Mouse (Mus musculus): ENCODE measurements at regions not wholly inside any gene's neighbourhood (a gene's known extent, or its start where the extent isn't known, plus 50 kb on each side); places are given as distances from the start of the nearest gene placed in this dataset.

DNA sequence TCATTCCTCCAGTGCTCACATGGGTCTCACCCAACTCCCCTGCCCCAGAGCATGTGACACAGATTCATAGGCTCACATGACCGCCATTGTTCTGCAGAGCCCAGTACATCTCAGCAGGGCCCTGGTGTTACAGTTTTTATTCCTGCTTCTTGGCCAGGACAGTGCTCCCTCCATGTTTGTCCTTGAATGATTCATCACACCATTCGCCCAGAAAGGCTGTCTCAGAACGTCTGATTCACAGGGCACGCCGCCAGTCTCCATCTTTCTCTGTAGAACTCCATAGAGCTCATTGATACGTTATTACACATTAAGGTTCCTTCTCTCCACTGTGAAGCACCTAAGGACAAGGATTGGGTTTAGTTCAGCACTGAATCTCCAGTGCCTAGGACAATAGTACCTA lies 79.9 kb upstream of the Otud4 start:
- Histone ChIP-seq H3K27me3 (ENCODE audit: control insufficient read depth, insufficient read depth, low read length, poor library complexity, severe bottlenecking) (no peaks in the 10 kb centered on the region), H3K4me1 (ENCODE audit: control insufficient read depth, insufficient read depth, low read length) (no peaks in the 10 kb centered on the region), H3K36me3 (ENCODE audit: control insufficient read depth, insufficient read depth, low read length, poor library complexity, severe bottlenecking) (no peaks in the 10 kb centered on the region), H3K27ac (ENCODE audit: insufficient read depth, low read length) (no peak overlapping the region), H3K9me3 (replicated peaks; ENCODE audit: control insufficient read depth, insufficient read depth, low read length, poor library complexity, severe bottlenecking) (no peaks in the 10 kb centered on the region), H3K9ac (ENCODE audit: low read depth, poor library complexity, severe bottlenecking) (no peak overlapping the region), H3K4me3 (ENCODE audit: low read depth, low read length) (no peak overlapping the region)
- TF ChIP-seq EP300 (IDR thresholded peaks at IDR 0.05; ENCODE audit: insufficient read depth, low read depth, low read length) = no peak
- TF ChIP-seq POLR2A (IDR thresholded peaks at IDR 0.05; ENCODE audit: insufficient read depth, low read length) = no peak
- TF ChIP-seq CTCF (IDR thresholded peaks at IDR 0.05; ENCODE audit: low read depth, low read length) = no peak

DNA sequence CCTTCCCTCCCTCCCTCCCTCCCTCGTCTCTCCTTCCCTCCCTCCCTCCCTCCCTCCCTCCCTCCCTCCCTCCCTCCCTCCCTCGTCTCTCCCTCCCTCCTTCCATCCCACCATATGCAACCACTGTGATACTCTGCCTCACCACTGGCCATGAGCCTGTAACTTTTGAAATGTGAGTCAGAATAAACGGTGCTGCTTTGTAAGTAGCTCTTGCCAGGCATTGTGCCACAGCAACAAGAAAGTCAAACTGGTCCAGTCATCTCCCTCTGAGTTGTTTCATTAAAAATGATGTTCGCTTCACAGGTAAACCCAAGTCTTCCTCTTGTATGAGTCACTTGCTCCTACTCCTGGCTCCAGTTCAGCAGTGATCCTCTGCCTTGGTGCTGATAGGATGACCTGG lies 85.1 kb upstream of the Otud4 start:
- Histone ChIP-seq H3K27ac (ENCODE audit: insufficient read depth, low read length) (no peak overlapping the region), H3K9me3 (replicated peaks; ENCODE audit: control insufficient read depth, insufficient read depth, low read length, poor library complexity, severe bottlenecking) (no peaks in the 10 kb centered on the region), H3K4me1 (ENCODE audit: control insufficient read depth, insufficient read depth, low read length) (no peaks in the 10 kb centered on the region), H3K4me3 (ENCODE audit: low read depth, low read length) (no peak overlapping the region), H3K36me3 (ENCODE audit: control insufficient read depth, insufficient read depth, low read length, poor library complexity, severe bottlenecking) (no peaks in the 10 kb centered on the region), H3K9ac (ENCODE audit: low read depth, poor library complexity, severe bottlenecking) (no peak overlapping the region), H3K27me3 (ENCODE audit: control insufficient read depth, insufficient read depth, low read length, poor library complexity, severe bottlenecking) (no peaks in the 10 kb centered on the region)
- TF ChIP-seq EP300 (IDR thresholded peaks at IDR 0.05; ENCODE audit: insufficient read depth, low read depth, low read length) (no peak), CTCF (IDR thresholded peaks at IDR 0.05; ENCODE audit: low read depth, low read length) (no peak), POLR2A (IDR thresholded peaks at IDR 0.05; ENCODE audit: insufficient read depth, low read length) (no peak)

DNA sequence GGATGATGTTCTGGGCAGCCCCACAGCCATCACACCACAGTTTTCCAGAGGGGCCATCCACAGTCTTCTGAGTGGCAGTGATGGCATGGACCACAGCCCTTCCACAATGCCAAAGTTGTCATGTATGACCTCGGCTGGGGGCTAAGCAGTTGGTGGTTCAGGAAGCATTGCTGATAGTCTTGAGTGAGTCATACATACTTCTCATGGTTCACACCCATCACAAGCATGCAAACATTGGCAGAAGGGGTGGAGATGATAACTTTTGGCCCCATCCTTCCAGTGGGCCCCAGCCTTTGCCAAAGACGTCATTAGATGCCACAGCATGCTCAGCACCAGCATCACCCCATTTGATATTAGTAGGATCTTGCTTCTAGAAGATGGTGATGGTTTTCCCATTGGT lies 89.3 kb upstream of the Otud4 start:
- H3K36me3 ChIP-seq (ENCODE audit: control insufficient read depth, insufficient read depth, low read length, poor library complexity, severe bottlenecking) = no peaks in the 10 kb centered on the region
- H3K9ac ChIP-seq (ENCODE audit: low read depth, poor library complexity, severe bottlenecking) = no peak overlapping the region
- peaks cover 3% of the 10 kb centered on the region for H3K4me1 ChIP-seq (ENCODE audit: control insufficient read depth, insufficient read depth, low read length)
- no peaks in the 10 kb centered on the region for H3K9me3 ChIP-seq (replicated peaks; ENCODE audit: control insufficient read depth, insufficient read depth, low read length, poor library complexity, severe bottlenecking)
- H3K27ac ChIP-seq (ENCODE audit: insufficient read depth, low read length) = no peak overlapping the region
- H3K4me3 ChIP-seq (ENCODE audit: low read depth, low read length) = no peak overlapping the region
- no peak for TF ChIP-seq POLR2A (IDR thresholded peaks at IDR 0.05; ENCODE audit: insufficient read depth, low read length)
- TF ChIP-seq CTCF (IDR thresholded peaks at IDR 0.05; ENCODE audit: low read depth, low read length) = no peak
- no peak for TF ChIP-seq EP300 (IDR thresholded peaks at IDR 0.05; ENCODE audit: insufficient read depth, low read depth, low read length)
- no peaks in the 10 kb centered on the region for H3K27me3 ChIP-seq (ENCODE audit: control insufficient read depth, insufficient read depth, low read length, poor library complexity, severe bottlenecking)

DNA sequence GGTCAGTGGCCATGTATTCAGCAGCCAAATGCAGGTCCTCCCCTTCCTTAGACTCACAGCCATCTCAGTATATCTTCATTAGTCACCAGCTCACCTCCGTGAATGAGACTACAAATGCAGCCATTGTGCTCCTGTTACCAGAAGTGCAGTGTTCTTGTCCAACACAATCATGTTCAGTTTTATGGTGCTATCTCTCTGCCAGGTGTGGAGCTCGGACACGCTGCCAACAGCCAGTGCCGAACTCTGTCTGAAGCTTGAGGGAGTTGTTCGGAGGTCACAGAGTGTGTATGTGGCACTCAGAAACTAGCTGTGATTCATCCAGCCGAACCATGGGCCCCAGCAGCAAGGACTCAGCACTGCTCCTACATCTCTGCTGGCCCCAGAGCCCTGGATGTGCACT lies 91.3 kb upstream of the Otud4 start:
- Histone ChIP-seq H3K4me1 (ENCODE audit: control insufficient read depth, insufficient read depth, low read length) (peaks cover 3% of the 10 kb centered on the region), H3K9ac (ENCODE audit: low read depth, poor library complexity, severe bottlenecking) (no peak overlapping the region), H3K4me3 (ENCODE audit: low read depth, low read length) (no peak overlapping the region), H3K27ac (ENCODE audit: insufficient read depth, low read length) (no peak overlapping the region), H3K36me3 (ENCODE audit: control insufficient read depth, insufficient read depth, low read length, poor library complexity, severe bottlenecking) (no peaks in the 10 kb centered on the region), H3K9me3 (replicated peaks; ENCODE audit: control insufficient read depth, insufficient read depth, low read length, poor library complexity, severe bottlenecking) (peaks cover 11% of the 10 kb centered on the region; the same call in 1 of the 2 replicates), H3K27me3 (ENCODE audit: control insufficient read depth, insufficient read depth, low read length, poor library complexity, severe bottlenecking) (no peaks in the 10 kb centered on the region; the same call in 1 of the 2 replicates)
- TF ChIP-seq CTCF (IDR thresholded peaks at IDR 0.05; ENCODE audit: low read depth, low read length) = no peak

DNA sequence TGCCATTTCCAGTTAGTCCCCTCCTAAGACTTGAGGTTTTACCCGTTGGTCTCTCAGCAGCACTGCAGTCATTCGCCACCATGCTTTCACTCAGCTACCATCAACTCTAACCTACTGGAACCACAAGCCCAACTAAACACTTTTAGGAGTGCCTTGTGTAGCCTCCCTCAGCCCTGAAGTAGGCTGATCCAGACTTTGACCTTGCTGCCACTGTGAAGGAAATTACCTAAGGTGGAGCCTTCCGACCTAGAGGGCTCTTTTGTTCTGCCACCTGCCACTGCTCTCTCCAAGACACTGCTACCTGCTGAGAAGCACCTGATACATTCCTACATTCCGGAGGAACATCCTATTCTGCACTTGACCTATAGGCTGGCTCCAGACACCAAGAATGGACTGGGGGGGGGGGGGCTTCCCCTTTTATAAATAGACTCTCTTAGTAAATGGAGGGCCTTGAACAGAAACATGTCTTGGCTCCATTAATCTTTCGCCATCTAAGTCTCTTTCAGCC lies 93.5 kb upstream of the Otud4 start:
- no peaks in the 10 kb centered on the region; the same call in 1 of the 2 replicates for H3K27me3 ChIP-seq (ENCODE audit: control insufficient read depth, insufficient read depth, low read length, poor library complexity, severe bottlenecking)
- H3K9me3 ChIP-seq (replicated peaks; ENCODE audit: control insufficient read depth, insufficient read depth, low read length, poor library complexity, severe bottlenecking) = peaks cover 11% of the 10 kb centered on the region; the same call in 1 of the 2 replicates
- peaks cover 3% of the 10 kb centered on the region for H3K4me1 ChIP-seq (ENCODE audit: control insufficient read depth, insufficient read depth, low read length)
- H3K27ac ChIP-seq (ENCODE audit: insufficient read depth, low read length) = peak overlapping the region; percentile 96
- no peak overlapping the region for H3K9ac ChIP-seq (ENCODE audit: low read depth, poor library complexity, severe bottlenecking)
- TF ChIP-seq POLR2A (IDR thresholded peaks at IDR 0.05; ENCODE audit: insufficient read depth, low read length) = no peak
- TF ChIP-seq EP300 (IDR thresholded peaks at IDR 0.05; ENCODE audit: insufficient read depth, low read depth, low read length) = peak; percentile 91
- no peak for TF ChIP-seq CTCF (IDR thresholded peaks at IDR 0.05; ENCODE audit: low read depth, low read length)
- no peak overlapping the region for H3K4me3 ChIP-seq (ENCODE audit: low read depth, low read length)
- H3K36me3 ChIP-seq (ENCODE audit: control insufficient read depth, insufficient read depth, low read length, poor library complexity, severe bottlenecking) = no peaks in the 10 kb centered on the region

DNA sequence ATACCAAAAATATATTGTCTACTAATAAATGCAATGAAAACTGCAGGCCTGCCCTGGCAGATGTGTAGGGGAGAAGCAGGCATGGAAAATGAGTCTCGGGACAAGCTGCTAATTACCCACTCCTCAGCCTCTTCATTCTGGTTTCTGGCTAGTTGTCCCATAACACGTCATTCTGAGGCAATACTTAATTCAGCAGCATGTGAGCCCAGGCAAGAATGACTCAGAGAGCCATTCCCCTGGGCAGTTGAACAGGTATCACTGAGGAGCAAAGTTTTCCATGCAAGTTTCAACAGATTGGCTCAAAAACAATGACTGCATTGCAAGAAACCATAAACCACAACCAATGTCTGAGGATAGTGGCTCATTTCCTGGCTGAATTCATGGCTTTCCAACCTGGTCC lies 97.0 kb upstream of the Otud4 start:
- Histone ChIP-seq H3K4me3 (ENCODE audit: low read depth, low read length) (no peak overlapping the region), H3K27ac (ENCODE audit: insufficient read depth, low read length) (no peak overlapping the region), H3K9ac (ENCODE audit: low read depth, poor library complexity, severe bottlenecking) (no peak overlapping the region), H3K4me1 (ENCODE audit: control insufficient read depth, insufficient read depth, low read length) (peaks cover 2% of the 10 kb centered on the region), H3K9me3 (replicated peaks; ENCODE audit: control insufficient read depth, insufficient read depth, low read length, poor library complexity, severe bottlenecking) (peaks cover 11% of the 10 kb centered on the region; the same call in 1 of the 2 replicates), H3K36me3 (ENCODE audit: control insufficient read depth, insufficient read depth, low read length, poor library complexity, severe bottlenecking) (no peaks in the 10 kb centered on the region), H3K27me3 (ENCODE audit: control insufficient read depth, insufficient read depth, low read length, poor library complexity, severe bottlenecking) (no peaks in the 10 kb centered on the region; the same call in 1 of the 2 replicates)
- TF ChIP-seq EP300 (IDR thresholded peaks at IDR 0.05; ENCODE audit: insufficient read depth, low read depth, low read length) (no peak), CTCF (IDR thresholded peaks at IDR 0.05; ENCODE audit: low read depth, low read length) (no peak), POLR2A (IDR thresholded peaks at IDR 0.05; ENCODE audit: insufficient read depth, low read length) (no peak)
